Mouse (Mus musculus) lung, postnatal 0 days (tissue): ENCODE results near the gene Aff4.

Experiments
- CTCF ChIP-seq: IDR thresholded peaks from 2 replicates; pipeline ENCODE4 v1.5.1; 2016; ENCODE audit warnings: antibody characterized with exemption, mild to moderate bottlenecking
- EP300 ChIP-seq: IDR thresholded peaks from 2 replicates; pipeline ENCODE4 v1.6.1; 2016; ENCODE audit warnings: antibody characterized with exemption, mild to moderate bottlenecking, control low read depth

DNA sequence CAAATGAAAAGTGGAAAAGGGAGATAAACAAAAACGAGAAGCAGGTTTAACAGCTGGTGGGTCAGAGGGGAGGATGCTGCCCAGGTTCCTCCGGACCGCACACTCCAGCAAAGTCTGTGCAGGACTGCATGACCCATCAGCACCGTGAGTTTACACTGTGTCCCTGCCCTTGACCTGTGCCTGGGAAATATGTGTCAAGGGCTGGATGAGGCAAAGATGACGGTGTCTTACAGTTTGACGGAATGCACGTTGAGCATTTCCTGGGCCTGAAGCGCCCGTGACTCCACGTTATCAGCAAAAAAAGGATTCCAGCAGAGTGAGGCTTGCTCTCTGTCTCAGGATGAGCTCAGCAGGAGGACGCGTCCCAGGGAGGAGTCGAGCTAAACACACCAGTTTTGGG lies 94.9 kb downstream of the Aff4 start:
- no peak for TF ChIP-seq CTCF
- no peak for TF ChIP-seq EP300
